9 mouse cellular contexts compared by ENCODE assay signal in genomic region chr7:19697949-19698906, GRCm38 (mm10). TPM values are rescaled to one million over a fixed set of nuclear protein-coding genes. Genes with fewer than 3 reads are reported as not detected.
DNase-seq lines count a peak whose midpoint lies in the region; ATAC-seq and TF ChIP-seq lines count a peak whose summit lies in the region.
"Had no signal": no experiment of that assay in that cellular context is flagged by ENCODE, and none has a peak within 500 bp of the region (broad histone marks: within the 10 kb centered on the region; RNA-seq: fewer than 3 reads in every experiment).

No protein-coding gene starts in this region.

- ATAC-seq in embryonic facial prominence, embryonic 12.5 days (ENCODE audit: insufficient number of reproducible peaks, insufficient read depth, low FRiP score, low TSS enrichment): no peak
- no peak for ATAC-seq in intestine, embryonic 16.5 days
- ATAC-seq in stomach, embryonic 15.5 days (ENCODE audit: insufficient read depth, low FRiP score, low read depth): no peak

- DNase-seq in gastrocnemius, adult 2 months: no peak
- DNase-seq in gastrocnemius, adult 18-20 months (ENCODE audit: low spot score): no peak
- DNase-seq in lung, postnatal 10 days: peak; percentile 43
- no peak for DNase-seq in spleen, adult 12 weeks (ENCODE audit: low spot score)
- no peak for DNase-seq in left cerebral cortex, adult 8-10 months (ENCODE audit: low spot score in 2 of 2)

- H3K4me2 ChIP-seq in embryonic facial prominence, embryonic 12.5 days (replicated peaks): peak overlapping the region; percentile 66
- peak overlapping the region; percentile 59 for H3K4me2 ChIP-seq in intestine, embryonic 16.5 days (ENCODE audit: low read depth, low read length)
- H3K4me2 ChIP-seq in stomach, embryonic 15.5 days: peak overlapping the region; percentile 65

- peaks cover 31% of the 10 kb centered on the region for H3K36me3 ChIP-seq in embryonic facial prominence, embryonic 12.5 days
- peaks cover 8% of the 10 kb centered on the region; the same call in 1 of the 2 replicates for H3K36me3 ChIP-seq in intestine, embryonic 16.5 days (ENCODE audit: control insufficient read depth, insufficient read depth, low read length)
- peaks cover 10% of the 10 kb centered on the region for H3K36me3 ChIP-seq in stomach, embryonic 15.5 days

- peaks cover 6% of the 10 kb centered on the region; the same call in 1 of the 2 replicates for H3K9me3 ChIP-seq in embryonic facial prominence, embryonic 12.5 days
- H3K9me3 ChIP-seq in intestine, embryonic 16.5 days (ENCODE audit: control insufficient read depth, low read length): no peaks in the 10 kb centered on the region; the same call in 1 of the 2 replicates
- no peaks in the 10 kb centered on the region for H3K9me3 ChIP-seq in stomach, embryonic 15.5 days

- H3K27ac ChIP-seq in gastrocnemius, adult 2 months: peak overlapping the region; percentile 83
- H3K27ac ChIP-seq in embryonic facial prominence, embryonic 12.5 days: peak overlapping the region; percentile 26; the same call in 1 of the 2 replicates
- H3K27ac ChIP-seq in intestine, embryonic 16.5 days (ENCODE audit: low read length): no peak overlapping the region
- H3K27ac ChIP-seq in stomach, embryonic 15.5 days: peak overlapping the region; percentile 41; the same call in 1 of the 2 replicates

- intact Hi-C loops in gastrocnemius, adult 2 months (cut with DNase I): no loop called here

- peak overlapping the region; percentile 33 for H3K9ac ChIP-seq in embryonic facial prominence, embryonic 12.5 days
- peak overlapping the region; percentile 60 for H3K9ac ChIP-seq in intestine, embryonic 16.5 days (ENCODE audit: low read depth, low read length)
- H3K9ac ChIP-seq in stomach, embryonic 15.5 days: 0 out of 2 replicates have a peak overlapping the region, but pooled peaks have one; percentile 4

- WGBS in embryonic facial prominence, embryonic 12.5 days: 2% methylated on average over 28 of the region's 28 CpGs
- WGBS in intestine, embryonic 16.5 days: 5% methylated on average over 28 of the region's 28 CpGs
- 3% methylated on average over 28 of the region's 28 CpGs for WGBS in stomach, embryonic 15.5 days

- no peaks in the 10 kb centered on the region for H3K27me3 ChIP-seq in embryonic facial prominence, embryonic 12.5 days
- H3K27me3 ChIP-seq in intestine, embryonic 16.5 days (replicated peaks; ENCODE audit: control insufficient read depth, insufficient read depth, low read length): no peaks in the 10 kb centered on the region
- no peaks in the 10 kb centered on the region for H3K27me3 ChIP-seq in stomach, embryonic 15.5 days (replicated peaks)

- H3K4me1 ChIP-seq in embryonic facial prominence, embryonic 12.5 days: peaks cover 19% of the 10 kb centered on the region
- H3K4me1 ChIP-seq in intestine, embryonic 16.5 days (ENCODE audit: control insufficient read depth, insufficient read depth, low read length): peaks cover 54% of the 10 kb centered on the region
- H3K4me1 ChIP-seq in stomach, embryonic 15.5 days: peaks cover 43% of the 10 kb centered on the region

- peak; percentile 24 for TF ChIP-seq CTCF in gastrocnemius, adult 2 months (IDR thresholded peaks at IDR 0.05)

- peak overlapping the region; percentile 69 for H3K4me3 ChIP-seq in gastrocnemius, adult 2 months
- peak overlapping the region; percentile 33 for H3K4me3 ChIP-seq in embryonic facial prominence, embryonic 12.5 days
- peak overlapping the region; percentile 37 for H3K4me3 ChIP-seq in intestine, embryonic 16.5 days (ENCODE audit: low read length)
- H3K4me3 ChIP-seq in stomach, embryonic 15.5 days (replicated peaks): peak overlapping the region; percentile 37

RNA-seq across cellular contexts. Expression of gene Apoe, which starts 0.8 kb away (rescaled TPM):
- total RNA-seq in gastrocnemius, adult 2 months (2021): 10 to 100 TPM; 38.0 to 61.8 TPM
- 10 to 100 TPM; 59.5 to 87.1 TPM for total RNA-seq in gastrocnemius, adult 18-20 months (2021)
- polyA plus RNA-seq in embryonic facial prominence, embryonic 12.5 days (2016; fragmentation: Nextera tagmentation; extraction: Ambion mirVana): 200 and 220 TPM in 2 replicates
- polyA plus RNA-seq in intestine, embryonic 16.5 days (2015; fragmentation: Nextera tagmentation; extraction: Ambion mirVana): 314 and 355 TPM in 2 replicates
- polyA plus RNA-seq in stomach, embryonic 15.5 days (2015; fragmentation: Nextera tagmentation; extraction: Ambion mirVana): 363 and 515 TPM in 2 replicates
- total RNA-seq in left cerebral cortex, adult 8-10 months (2022): 1,000 to 10,000 TPM; 1,704 to 2,821 (median 2,131) TPM

RNA-seq across cellular contexts. Expression of gene Apoc1, which starts 5.8 kb away (rescaled TPM):
- total RNA-seq in gastrocnemius, adult 2 months (2021): 1 to 10 TPM in 1 of 2 experiments, under 1 TPM in 1; 0.64 to 1.1 TPM
- total RNA-seq in gastrocnemius, adult 18-20 months (2021): 1 to 10 TPM in 1 of 2 experiments, under 1 TPM in 1; 0.84 to 4.3 TPM
- 6.1 and 6.4 TPM in 2 replicates for polyA plus RNA-seq in embryonic facial prominence, embryonic 12.5 days (2016; fragmentation: Nextera tagmentation; extraction: Ambion mirVana)
- polyA plus RNA-seq in intestine, embryonic 16.5 days (2015; fragmentation: Nextera tagmentation; extraction: Ambion mirVana): 39.5 and 43.2 TPM in 2 replicates
- polyA plus RNA-seq in stomach, embryonic 15.5 days (2015; fragmentation: Nextera tagmentation; extraction: Ambion mirVana): 36.2 and 52.7 TPM in 2 replicates
- 1 to 10 TPM; 3.4 to 6.2 (median 4.7) TPM for total RNA-seq in left cerebral cortex, adult 8-10 months (2022)
- total RNA-seq: hematopoietic stem cell, adult 5-6 weeks had no signal

RNA-seq across cellular contexts. Expression of gene Apoc4, which starts 16.9 kb away (rescaled TPM):
- total RNA-seq in gastrocnemius, adult 2 months (2021): not detected
- total RNA-seq in gastrocnemius, adult 18-20 months (2021): under 1 TPM in 1 of 2 experiments, not detected in 1; 0.95 TPM
- not detected in 2 replicates for polyA plus RNA-seq in embryonic facial prominence, embryonic 12.5 days (2016; fragmentation: Nextera tagmentation; extraction: Ambion mirVana)
- 2.6 and 8.3 TPM in 2 replicates for polyA plus RNA-seq in intestine, embryonic 16.5 days (2015; fragmentation: Nextera tagmentation; extraction: Ambion mirVana)
- polyA plus RNA-seq in stomach, embryonic 15.5 days (2015; fragmentation: Nextera tagmentation; extraction: Ambion mirVana): 8.0 and 23.5 TPM in 2 replicates
- under 1 TPM in 1 of 4 experiments, not detected in 3; 0.81 TPM for total RNA-seq in left cerebral cortex, adult 8-10 months (2022)
- total RNA-seq: hematopoietic stem cell, adult 5-6 weeks had no signal

RNA-seq across cellular contexts. Expression of gene Gm44805, which starts 17.0 kb away (rescaled TPM):
- not detected for total RNA-seq in gastrocnemius, adult 2 months (2021)
- not detected for total RNA-seq in gastrocnemius, adult 18-20 months (2021)
- polyA plus RNA-seq in embryonic facial prominence, embryonic 12.5 days (2016; fragmentation: Nextera tagmentation; extraction: Ambion mirVana): not detected in 2 replicates
- polyA plus RNA-seq in intestine, embryonic 16.5 days (2015; fragmentation: Nextera tagmentation; extraction: Ambion mirVana): not detected in 2 replicates
- 3.1 TPM in 1 of 2 replicates, not detected in the other for polyA plus RNA-seq in stomach, embryonic 15.5 days (2015; fragmentation: Nextera tagmentation; extraction: Ambion mirVana)
- total RNA-seq in left cerebral cortex, adult 8-10 months (2022): not detected
- total RNA-seq: hematopoietic stem cell, adult 5-6 weeks had no signal

RNA-seq across cellular contexts. Expression of gene Tomm40, which starts 17.0 kb away (rescaled TPM):
- total RNA-seq in gastrocnemius, adult 2 months (2021): 10 to 100 TPM; 41.0 to 52.4 TPM
- 10 to 100 TPM; 40.8 to 44.0 TPM for total RNA-seq in gastrocnemius, adult 18-20 months (2021)
- polyA plus RNA-seq in embryonic facial prominence, embryonic 12.5 days (2016; fragmentation: Nextera tagmentation; extraction: Ambion mirVana): 163 and 174 TPM in 2 replicates
- polyA plus RNA-seq in intestine, embryonic 16.5 days (2015; fragmentation: Nextera tagmentation; extraction: Ambion mirVana): 143 and 157 TPM in 2 replicates
- 161 and 181 TPM in 2 replicates for polyA plus RNA-seq in stomach, embryonic 15.5 days (2015; fragmentation: Nextera tagmentation; extraction: Ambion mirVana)
- 100 to 1,000 TPM; 109 to 112 (median 111) TPM for total RNA-seq in left cerebral cortex, adult 8-10 months (2022)

Comparison
In these comparisons a context has a peak if more than half of its experiments do, and no peak if none do; other contexts are left out.
1. H3K9ac ChIP-seq: peak in every context shown above with its lines; median percentile 60 in intestine, embryonic 16.5 days; 33 in embryonic facial prominence, embryonic 12.5 days; 4 in stomach, embryonic 15.5 days.
2. RNA of gene Apoe, which starts 0.8 kb away (total RNA-seq): 1,704 to 2,821 TPM in left cerebral cortex, adult 8-10 months; 59.5 to 87.1 TPM in gastrocnemius, adult 18-20 months and 38.0 to 61.8 TPM in gastrocnemius, adult 2 months; every median in the first group is over 10 times any median in the second.
3. Peak in every context shown above with its lines, with median percentiles within 50 percentile points of each other: H3K4me3 ChIP-seq and H3K4me2 ChIP-seq.